Mouse (Mus musculus) lung, postnatal 0 days (tissue): ENCODE measurements around the gene Lrfn3.

ENCODE experiments used
- CTCF ChIP-seq: IDR thresholded peaks from 2 replicates; pipeline ENCODE4 v1.5.1; 2016; ENCODE audit warnings: antibody characterized with exemption, mild to moderate bottlenecking
- EP300 ChIP-seq: IDR thresholded peaks from 2 replicates; pipeline ENCODE4 v1.6.1; 2016; ENCODE audit warnings: antibody characterized with exemption, mild to moderate bottlenecking, control low read depth

GRCm38 (mm10) chr7:30358378-30359186, 4.0 kb downstream of the Lrfn3 start:
- no peak for TF ChIP-seq CTCF
- TF ChIP-seq EP300 = no peak
